Mouse (Mus musculus) macrophage (primary cell): ENCODE data around the gene Irs1. TPM values are rescaled to one million over a fixed set of nuclear protein-coding genes. Genes with fewer than 3 reads are reported as not detected.

Experiments used
- H3K27ac ChIP-seq: fragments of 350-480 bp; formaldehyde crosslinking; 2 replicates; pipeline ENCODE4 v1.9.0; 2021
- H3K36me3 ChIP-seq: fragments of 350-480 bp; formaldehyde crosslinking; 2 replicates; pipeline ENCODE4 v1.9.0; 2021; ENCODE audit errors: inconsistent target
- H3K4me3 ChIP-seq: fragments of 350-480 bp; formaldehyde crosslinking; 2 replicates; pipeline ENCODE4 v1.9.0; 2021; ENCODE audit errors: inconsistent target
- H3K79me2 ChIP-seq: fragments of 350-480 bp; formaldehyde crosslinking; 2 replicates; pipeline ENCODE4 v1.9.0; 2021; ENCODE audit errors: inconsistent target
- WGBS: methylation state at CpG from one replicate; pipeline ENCODE4 v1.1.7; 2026; ENCODE audit warnings: inconsistent platforms; ENCODE audit not compliant: missing documents; 5-methylcytosine and 5-hydroxymethylcytosine counted together
- polyA plus RNA-seq: library from polyadenylated mRNA; stranded (reverse); fragments of 250-400 nt; gene quantifications from 3 replicates; pipeline ENCODE4 v1.2.4, GENCODE M21; 2018; ENCODE audit warnings: inconsistent platforms
- total RNA-seq, 78 experiments: library from RNA; depleted of rRNA; stranded (reverse); fragments of 250-400 nt; gene quantifications; 1 replicate in 9 of 78; 2 replicates in 24 of 78; 3 replicates in 43 of 78; 4 replicates in 2 of 78; pipeline ENCODE4 v1.2.4; 2018; ENCODE audit warnings: inconsistent platforms in 56 of 78

Irs1 gene
- total RNA-seq (2018; cell fraction: chromatin; rRNA removed) = 1 to 10 TPM in 1 of 26 experiments, under 1 TPM in 4, not detected in 21; 0.07 to 2.4 (median 0.10) TPM
- under 1 TPM in 8 of 26 experiments, not detected in 18; under 0.01 to 0.04 (median 0.01) TPM for total RNA-seq (2018; cell fraction: cytosol; rRNA removed)
- under 1 TPM in 7 of 26 experiments, not detected in 19; 0.04 to 0.62 (median 0.10) TPM for total RNA-seq (2018; cell fraction: nucleus; rRNA removed)
- polyA plus RNA-seq = not detected in 3 replicates

- under 1% methylated on average over 32 of the region's 60 CpGs for WGBS
Observed at GRCm38 (mm10) chr1:82291151-82291797, at the start of gene Irs1. TSS of gene Irs1 (minus strand) at chr1:82291416.

GRCm38 (mm10) chr1:82334506-82334905 lies 43.3 kb upstream of the Irs1 start:
- WGBS = 98% methylated on average over 3 of the region's 3 CpGs
- Histone ChIP-seq H3K4me3 (no peak overlapping the region), H3K27ac (no peak overlapping the region), H3K79me2 (peaks cover 3% of the 10 kb centered on the region; the same call in 1 of the 2 replicates), H3K36me3 (no peaks in the 10 kb centered on the region)

More at GRCm38 (mm10) chr1:82291151-82291797, at the start of gene Irs1:
- Histone ChIP-seq H3K79me2 (no peaks in the 10 kb centered on the region), H3K27ac (no peak within 1 kb of the TSS), H3K36me3 (no peaks in the 10 kb centered on the region), H3K4me3 (no peak within 1 kb of the TSS)

GRCm38 (mm10) chr1:82329954-82330247 lies 38.7 kb upstream of the Irs1 start:
- H3K36me3 ChIP-seq = no peaks in the 10 kb centered on the region
- H3K4me3 ChIP-seq = no peak overlapping the region
- H3K27ac ChIP-seq = no peak overlapping the region

GRCm38 (mm10) chr1:82329237-82329953 lies 38.2 kb upstream of the Irs1 start:
- H3K27ac ChIP-seq = no peak overlapping the region
- H3K36me3 ChIP-seq = no peaks in the 10 kb centered on the region
- no peak overlapping the region for H3K4me3 ChIP-seq
- H3K79me2 ChIP-seq = peaks cover 36% of the 10 kb centered on the region; the same call in 1 of the 2 replicates
- WGBS = 96% methylated on average over 4 of the region's 4 CpGs

More at GRCm38 (mm10) chr1:82329954-82330247, 38.7 kb upstream of the Irs1 start:
- H3K79me2 ChIP-seq = peaks cover 32% of the 10 kb centered on the region; the same call in 1 of the 2 replicates

GRCm38 (mm10) chr1:82328033-82328775 lies 37.0 kb upstream of the Irs1 start:
- H3K4me3 ChIP-seq = no peak overlapping the region
- H3K79me2 ChIP-seq = peaks cover 48% of the 10 kb centered on the region; the same call in 1 of the 2 replicates
- 94% methylated on average over 7 of the region's 7 CpGs for WGBS
- H3K36me3 ChIP-seq = no peaks in the 10 kb centered on the region
- H3K27ac ChIP-seq = no peak overlapping the region

- Histone ChIP-seq H3K4me3 (no peak overlapping the region), H3K36me3 (no peaks in the 10 kb centered on the region), H3K27ac (no peak overlapping the region), H3K79me2 (peaks cover 69% of the 10 kb centered on the region)
- 95% methylated on average over 5 of the region's 5 CpGs for WGBS
Observed at GRCm38 (mm10) chr1:82326120-82326519, 34.9 kb upstream of the Irs1 start.

GRCm38 (mm10) chr1:82324131-82324785 lies 33.0 kb upstream of the Irs1 start:
- Histone ChIP-seq H3K36me3 (no peaks in the 10 kb centered on the region), H3K4me3 (no peak overlapping the region), H3K79me2 (peaks cover 82% of the 10 kb centered on the region), H3K27ac (no peak overlapping the region)
- 88% methylated on average over 4 of the region's 4 CpGs for WGBS

GRCm38 (mm10) chr1:82321441-82321840 lies 30.2 kb upstream of the Irs1 start:
- no peak overlapping the region for H3K4me3 ChIP-seq
- no peaks in the 10 kb centered on the region for H3K36me3 ChIP-seq
- H3K27ac ChIP-seq = no peak overlapping the region
- WGBS = 100% methylated on average over 1 of the region's 1 CpGs
- H3K79me2 ChIP-seq = peaks cover 86% of the 10 kb centered on the region

GRCm38 (mm10) chr1:82320864-82321263 lies 29.6 kb upstream of the Irs1 start:
- no peak overlapping the region for H3K27ac ChIP-seq
- 98% methylated on average over 10 of the region's 10 CpGs for WGBS
- no peaks in the 10 kb centered on the region for H3K36me3 ChIP-seq
- H3K79me2 ChIP-seq = peaks cover 85% of the 10 kb centered on the region
- H3K4me3 ChIP-seq = no peak overlapping the region

GRCm38 (mm10) chr1:82320456-82320855 lies 29.2 kb upstream of the Irs1 start:
- H3K79me2 ChIP-seq = peaks cover 85% of the 10 kb centered on the region
- no peaks in the 10 kb centered on the region for H3K36me3 ChIP-seq
- H3K4me3 ChIP-seq = no peak overlapping the region
- H3K27ac ChIP-seq = no peak overlapping the region
- WGBS = 93% methylated on average over 6 of the region's 6 CpGs

- Histone ChIP-seq H3K4me3 (peak overlapping the region; percentile 74), H3K27ac (peak overlapping the region; percentile 54), H3K36me3 (no peaks in the 10 kb centered on the region), H3K79me2 (peaks cover 50% of the 10 kb centered on the region)
- WGBS = 0% methylated on average over 26 of the region's 26 CpGs
Observed at GRCm38 (mm10) chr1:82316746-82317126, 25.5 kb upstream of the Irs1 start.

GRCm38 (mm10) chr1:82316111-82316745 lies 25.0 kb upstream of the Irs1 start, which contains the start of gene Rhbdd1:
TSS of gene Rhbdd1 (plus strand) at chr1:82316452.
- H3K36me3 ChIP-seq = no peaks in the 10 kb centered on the region
- peak within 1 kb of the TSS; percentile 74 for H3K4me3 ChIP-seq
- peaks cover 45% of the 10 kb centered on the region for H3K79me2 ChIP-seq
- peak within 1 kb of the TSS; percentile 54 for H3K27ac ChIP-seq
- WGBS = 7% methylated on average over 46 of the region's 47 CpGs

- no peaks in the 10 kb centered on the region for H3K36me3 ChIP-seq
- H3K4me3 ChIP-seq = no peak overlapping the region
- no peak overlapping the region for H3K27ac ChIP-seq
- H3K79me2 ChIP-seq = no peaks in the 10 kb centered on the region
- 75% methylated on average over 3 of the region's 3 CpGs for WGBS
Observed at GRCm38 (mm10) chr1:82304483-82304882, 13.3 kb upstream of the Irs1 start.

GRCm38 (mm10) chr1:82298586-82298985 lies 7.4 kb upstream of the Irs1 start:
- no peaks in the 10 kb centered on the region for H3K79me2 ChIP-seq
- 25% methylated on average over 1 of the region's 1 CpGs for WGBS
- no peaks in the 10 kb centered on the region for H3K36me3 ChIP-seq
- H3K4me3 ChIP-seq = no peak overlapping the region
- no peak overlapping the region for H3K27ac ChIP-seq
